Mouse (Mus musculus) forebrain, embryonic 15.5 days (tissue): ENCODE data around the gene Aurkaip1. TPM values are rescaled to one million over a fixed set of nuclear protein-coding genes. Genes with fewer than 3 reads are reported as not detected.

Experiments used
- ATAC-seq: fragments of 200-750 bp; cut with Nextera tagmentation; replicated peaks from 2 replicates; pipeline ENCODE4 v1.8.0; 2017; ENCODE audit warnings: mild to moderate bottlenecking, moderate TSS enrichment, moderate library complexity
- H3K27ac ChIP-seq: fragments of 300-500 bp; sonication (generic); replicated peaks from 2 replicates; pipeline ENCODE4 v1.5.1; 2015; ENCODE audit warnings: mild to moderate bottlenecking, inconsistent platforms
- H3K27me3 ChIP-seq: fragments of 300-500 bp; sonication (generic); 2 replicates; pipeline ENCODE4 v1.6.1; 2015; ENCODE audit warnings: inconsistent platforms
- H3K36me3 ChIP-seq: fragments of 300-500 bp; sonication (generic); 2 replicates; pipeline ENCODE4 v1.6.1; 2015; ENCODE audit warnings: mild to moderate bottlenecking, inconsistent platforms
- H3K4me1 ChIP-seq: fragments of 300-500 bp; sonication (generic); 2 replicates; pipeline ENCODE4 v1.6.1; 2015; ENCODE audit warnings: inconsistent platforms
- H3K4me2 ChIP-seq: fragments of 300-500 bp; sonication (generic); replicated peaks from 2 replicates; pipeline ENCODE4 v1.6.1; 2015; ENCODE audit warnings: mild to moderate bottlenecking, inconsistent platforms
- H3K4me3 ChIP-seq: fragments of 300-500 bp; sonication (generic); 2 replicates; pipeline ENCODE4 v1.5.1; 2015; ENCODE audit warnings: mild to moderate bottlenecking, inconsistent platforms
- H3K9ac ChIP-seq: fragments of 300-500 bp; sonication (generic); replicated peaks from 2 replicates; pipeline ENCODE4 v1.6.1; 2015; ENCODE audit warnings: mild to moderate bottlenecking, inconsistent platforms
- H3K9me3 ChIP-seq: fragments of 300-500 bp; sonication (generic); 2 replicates; pipeline ENCODE4 v1.6.1; 2016; ENCODE audit warnings: inconsistent platforms
- WGBS: fragments of 180-500 bp; shearing (Covaris S2); methylation state at CpG from one replicate; pipeline ENCODE4 v1.1.7; 2015; ENCODE audit warnings: mixed read lengths; 5-methylcytosine and 5-hydroxymethylcytosine counted together
- polyA plus RNA-seq: library from polyadenylated mRNA; unstranded; fragments of >200 nt; fragmentation: Nextera tagmentation; extraction: Ambion mirVana; gene quantifications from 2 replicates; pipeline ENCODE4 v1.2.1, GENCODE M21; 2015

Aurkaip1 gene
- polyA plus RNA-seq, 1 experiment from 2014 or later: 127 TPM

DNA sequence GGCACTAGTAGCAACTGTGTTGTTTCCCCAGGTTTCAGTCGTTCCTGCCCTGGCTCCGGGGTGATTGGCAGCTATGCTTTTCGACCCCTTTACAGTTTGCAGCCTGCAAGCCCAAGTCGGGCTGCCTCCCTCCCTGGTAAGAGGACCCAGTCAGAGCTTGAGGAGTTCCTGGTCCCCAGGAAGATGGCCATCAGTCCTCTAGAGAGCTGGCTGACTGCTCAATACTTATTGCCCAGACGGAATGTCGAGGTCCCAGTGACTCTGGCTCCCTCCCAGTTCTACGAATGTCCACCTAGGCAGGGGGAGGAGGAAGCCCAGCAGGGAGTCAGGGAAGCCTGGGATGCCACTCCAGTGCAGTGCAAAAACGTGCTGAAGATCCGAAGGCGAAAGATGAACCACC lies 1.2 kb downstream of the Aurkaip1 start:
- ATAC-seq: no peak
- Histone ChIP-seq H3K4me2 (peak overlapping the region; percentile 98), H3K9ac (peak overlapping the region; percentile 78), H3K27me3 (no peaks in the 10 kb centered on the region), H3K36me3 (peaks cover 11% of the 10 kb centered on the region; the same call in 1 of the 2 replicates), H3K4me3 (peak overlapping the region; percentile 78), H3K27ac (no peak overlapping the region), H3K4me1 (peaks cover 29% of the 10 kb centered on the region), H3K9me3 (no peaks in the 10 kb centered on the region)
- WGBS: 60% methylated on average over 10 of the region's 10 CpGs

GRCm38 (mm10) chr4:155833234-155833633 lies 2.2 kb downstream of the Aurkaip1 start:
- Histone ChIP-seq H3K4me3 (no peak overlapping the region), H3K4me1 (peaks cover 29% of the 10 kb centered on the region), H3K4me2 (no peak overlapping the region), H3K36me3 (0 out of 2 replicates have a peak, but pooled peaks cover 5% of the 10 kb centered on the region), H3K27me3 (no peaks in the 10 kb centered on the region), H3K9ac (no peak overlapping the region), H3K9me3 (no peaks in the 10 kb centered on the region), H3K27ac (no peak overlapping the region)
- no peak for ATAC-seq
- WGBS: 90% methylated on average over 4 of the region's 4 CpGs

DNA sequence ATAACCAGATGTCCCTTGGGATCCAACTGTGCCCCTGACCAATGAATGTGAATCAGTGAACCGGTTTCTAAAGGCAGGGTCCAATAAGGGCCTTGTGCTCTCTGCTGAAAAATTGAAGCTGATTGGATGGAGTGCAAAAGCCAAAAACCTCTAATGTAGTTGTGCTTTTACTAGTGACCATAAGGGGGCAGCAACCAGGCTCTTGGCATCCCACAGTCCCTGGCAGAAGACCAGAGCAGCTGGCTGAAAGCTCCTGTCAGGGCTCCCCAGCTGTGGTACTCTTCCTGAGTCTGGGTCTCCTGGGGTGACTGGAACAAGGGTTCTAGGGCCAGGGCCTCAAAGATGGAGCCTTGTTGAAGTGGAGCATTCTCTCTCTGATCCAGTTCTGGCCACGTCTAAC lies 2.8 kb downstream of the Aurkaip1 start:
- Histone ChIP-seq H3K4me3 (no peak overlapping the region), H3K4me1 (peaks cover 29% of the 10 kb centered on the region), H3K27me3 (no peaks in the 10 kb centered on the region), H3K36me3 (0 out of 2 replicates have a peak, but pooled peaks cover 5% of the 10 kb centered on the region), H3K9me3 (no peaks in the 10 kb centered on the region), H3K4me2 (no peak overlapping the region), H3K9ac (peak overlapping the region; percentile 8; the same call in 1 of the 2 replicates), H3K27ac (peak overlapping the region; percentile 58)
- ATAC-seq: no peak
- 35% methylated on average over 2 of the region's 2 CpGs for WGBS

GRCm38 (mm10) chr4:155837404-155838010 lies 6.4 kb downstream of the Aurkaip1 start:
- H3K4me2 ChIP-seq: no peak overlapping the region
- H3K9me3 ChIP-seq: no peaks in the 10 kb centered on the region
- H3K4me1 ChIP-seq: peaks cover 38% of the 10 kb centered on the region
- 0 out of 2 replicates have a peak, but pooled peaks cover 5% of the 10 kb centered on the region for H3K36me3 ChIP-seq
- H3K9ac ChIP-seq: no peak overlapping the region
- ATAC-seq: no peak
- 83% methylated on average over 11 of the region's 11 CpGs for WGBS
- H3K27me3 ChIP-seq: peaks cover 13% of the 10 kb centered on the region
- no peak overlapping the region for H3K27ac ChIP-seq
- H3K4me3 ChIP-seq: no peak overlapping the region

- no peak overlapping the region for H3K9ac ChIP-seq
- no peak overlapping the region for H3K27ac ChIP-seq
- ATAC-seq: no peak
- WGBS: 66% methylated on average over 8 of the region's 8 CpGs
- H3K9me3 ChIP-seq: no peaks in the 10 kb centered on the region
- H3K4me2 ChIP-seq: no peak overlapping the region
- H3K4me1 ChIP-seq: peaks cover 29% of the 10 kb centered on the region
- H3K4me3 ChIP-seq: no peak overlapping the region
- H3K36me3 ChIP-seq: 0 out of 2 replicates have a peak, but pooled peaks cover 5% of the 10 kb centered on the region
- peaks cover 13% of the 10 kb centered on the region for H3K27me3 ChIP-seq
Observed at GRCm38 (mm10) chr4:155838187-155839153, 7.4 kb downstream of the Aurkaip1 start.

DNA sequence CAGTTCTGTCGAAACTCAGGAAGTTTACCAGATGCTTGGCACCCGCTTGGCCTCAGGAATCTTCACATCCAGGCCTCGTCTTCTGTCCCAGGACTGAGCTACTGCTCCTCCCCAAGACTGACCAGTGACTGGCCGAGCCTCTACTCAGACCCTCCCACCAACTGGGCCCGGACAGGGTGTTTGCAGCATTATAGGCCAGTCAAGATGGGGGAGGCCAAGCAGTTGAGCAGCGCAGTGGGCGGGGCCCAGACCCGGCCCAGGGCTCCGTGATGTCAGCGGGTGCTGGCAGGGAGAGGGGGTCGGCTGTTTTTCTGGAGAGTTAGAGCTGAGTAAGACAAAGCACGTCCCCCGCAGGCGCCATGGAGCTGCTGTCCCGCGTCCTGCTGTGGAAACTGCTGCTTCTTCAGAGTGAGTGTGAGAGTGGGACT lies 8.4 kb downstream of the Aurkaip1 start, which contains the start of gene Mxra8:
Gene Mxra8, plus strand, starts transcription at position 198 of the 428 bp plus-strand sequence.
- H3K4me2 ChIP-seq: peak within 1 kb of the TSS; percentile 50
- peak; percentile 54; the same call in 1 of the 2 replicates for ATAC-seq
- H3K4me3 ChIP-seq: peak within 1 kb of the TSS; percentile 33
- 0 out of 2 replicates have a peak, but pooled peaks cover 5% of the 10 kb centered on the region for H3K36me3 ChIP-seq
- H3K27ac ChIP-seq: no peak within 1 kb of the TSS
- 2% methylated on average over 16 of the region's 16 CpGs for WGBS
- peak within 1 kb of the TSS; percentile 37; the same call in 1 of the 2 replicates for H3K9ac ChIP-seq
- peaks cover 20% of the 10 kb centered on the region for H3K4me1 ChIP-seq
- peaks cover 13% of the 10 kb centered on the region for H3K27me3 ChIP-seq
- H3K9me3 ChIP-seq: no peaks in the 10 kb centered on the region

DNA sequence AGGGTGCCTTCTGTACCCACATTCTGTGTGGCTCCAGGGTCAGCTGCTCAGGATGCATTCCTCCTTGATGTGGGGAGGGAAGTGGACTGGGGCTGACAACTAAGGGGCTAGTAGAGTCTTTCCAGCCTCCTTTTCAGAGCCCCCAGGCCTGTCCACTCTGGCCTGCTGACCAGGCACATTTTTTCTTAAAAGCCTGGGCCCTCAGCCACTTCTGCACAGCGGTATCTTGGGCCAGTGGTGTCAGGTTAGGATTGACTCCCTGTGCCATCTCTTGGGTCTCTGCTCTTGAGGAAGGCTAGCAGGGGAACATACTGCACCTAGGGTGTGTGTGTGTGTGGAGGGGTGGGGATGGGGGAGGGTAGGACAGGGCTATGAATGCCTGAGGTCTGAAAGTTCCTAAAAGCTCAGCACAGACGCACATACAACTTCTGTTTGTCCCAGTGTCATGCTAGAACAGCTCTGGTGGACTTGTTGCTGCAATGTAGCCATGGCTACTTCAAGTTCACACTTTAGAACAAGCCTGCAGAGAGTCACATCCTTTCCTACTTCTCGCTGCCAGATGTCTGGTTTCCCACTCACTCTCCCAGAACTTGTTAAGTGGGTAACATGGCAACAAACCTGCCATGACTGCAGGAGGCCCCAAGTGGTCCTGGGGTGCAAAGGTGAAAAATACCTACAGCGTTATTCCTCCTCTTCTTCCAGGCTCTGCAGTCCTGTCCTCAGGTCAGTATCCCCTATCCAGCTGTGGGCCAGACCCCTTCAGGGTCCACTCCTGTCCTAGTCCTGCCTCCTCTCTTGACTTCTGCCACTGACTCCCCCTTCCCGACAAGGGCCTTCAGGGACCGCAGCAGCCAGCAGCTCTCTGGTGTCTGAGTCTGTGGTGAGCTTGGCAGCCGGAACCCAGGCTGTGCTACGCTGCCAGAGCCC lies 9.3 kb downstream of the Aurkaip1 start:
- peak overlapping the region; percentile 37 for H3K9ac ChIP-seq
- H3K4me2 ChIP-seq: peak overlapping the region; percentile 50
- H3K4me1 ChIP-seq: peaks cover 20% of the 10 kb centered on the region
- ATAC-seq: peak; percentile 27; the same call in 1 of the 2 replicates
- H3K4me3 ChIP-seq: peak overlapping the region; percentile 33
- H3K27me3 ChIP-seq: peaks cover 13% of the 10 kb centered on the region
- no peaks in the 10 kb centered on the region for H3K36me3 ChIP-seq
- WGBS: 9% methylated on average over 8 of the region's 8 CpGs
- H3K9me3 ChIP-seq: no peaks in the 10 kb centered on the region
- no peak overlapping the region for H3K27ac ChIP-seq

DNA sequence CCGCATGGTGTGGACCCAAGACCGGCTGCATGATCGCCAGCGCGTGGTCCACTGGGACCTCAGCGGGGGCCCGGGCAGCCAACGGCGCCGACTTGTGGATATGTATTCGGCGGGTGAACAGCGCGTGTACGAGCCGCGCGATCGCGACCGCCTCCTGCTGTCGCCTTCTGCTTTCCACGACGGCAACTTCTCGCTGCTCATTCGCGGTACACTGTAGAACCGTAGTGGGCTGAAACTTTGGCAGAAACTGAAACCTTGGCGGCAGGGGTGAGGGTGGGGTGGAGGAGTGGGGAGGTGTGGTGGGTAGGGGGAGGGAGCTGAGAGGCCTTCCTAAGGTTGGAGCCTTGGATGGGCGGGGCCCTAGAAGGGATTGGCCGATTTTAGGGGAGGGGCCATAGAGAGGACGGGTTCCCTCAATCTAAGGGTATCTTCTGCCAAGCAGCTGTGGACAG lies 10.0 kb downstream of the Aurkaip1 start:
- Histone ChIP-seq H3K9ac (peak overlapping the region; percentile 37), H3K27me3 (peaks cover 13% of the 10 kb centered on the region), H3K4me1 (peaks cover 20% of the 10 kb centered on the region), H3K9me3 (no peaks in the 10 kb centered on the region), H3K36me3 (no peaks in the 10 kb centered on the region), H3K4me2 (peak overlapping the region; percentile 50), H3K4me3 (peak overlapping the region; percentile 33), H3K27ac (no peak overlapping the region)
- under 1% methylated on average over 32 of the region's 32 CpGs for WGBS
- ATAC-seq: no peak

- H3K27ac ChIP-seq: no peak overlapping the region
- H3K4me2 ChIP-seq: peak overlapping the region; percentile 50; the same call in 1 of the 2 replicates
- no peak for ATAC-seq
- 41% methylated on average over 38 of the region's 38 CpGs for WGBS
- H3K9me3 ChIP-seq: no peaks in the 10 kb centered on the region
- H3K36me3 ChIP-seq: no peaks in the 10 kb centered on the region
- H3K4me3 ChIP-seq: peak overlapping the region; percentile 33; the same call in 1 of the 2 replicates
- H3K9ac ChIP-seq: no peak overlapping the region
- H3K27me3 ChIP-seq: peaks cover 13% of the 10 kb centered on the region
- peaks cover 25% of the 10 kb centered on the region for H3K4me1 ChIP-seq
Observed at GRCm38 (mm10) chr4:155841651-155842270, 10.7 kb downstream of the Aurkaip1 start.

- Histone ChIP-seq H3K4me1 (peaks cover 32% of the 10 kb centered on the region), H3K36me3 (no peaks in the 10 kb centered on the region), H3K27me3 (peaks cover 13% of the 10 kb centered on the region), H3K27ac (no peak overlapping the region), H3K9ac (no peak overlapping the region), H3K4me2 (no peak overlapping the region), H3K4me3 (no peak overlapping the region), H3K9me3 (no peaks in the 10 kb centered on the region)
- no peak for ATAC-seq
- 91% methylated on average over 5 of the region's 5 CpGs for WGBS
Observed at GRCm38 (mm10) chr4:155843231-155843630, 12.2 kb downstream of the Aurkaip1 start.
